Mouse (Mus musculus): ENCODE results near the gene Slc35f1.
"Not testable (repeated sequence)": the region's sequence is repeated elsewhere in the genome, so short reads cannot be mapped to it uniquely, and the experiment has no call there.

Gene Slc35f1

GRCm38 (mm10) chr10:52787075-52787474 is 96.7 kb downstream of the Slc35f1 start:
- peak; percentile 73 for DNase-seq (ENCODE audit: low read depth, low spot score)

- DNase-seq (ENCODE audit: low read depth, low spot score): no peak
Observed at GRCm38 (mm10) chr10:52791560-52791959, 101.2 kb downstream of the Slc35f1 start.

DNA sequence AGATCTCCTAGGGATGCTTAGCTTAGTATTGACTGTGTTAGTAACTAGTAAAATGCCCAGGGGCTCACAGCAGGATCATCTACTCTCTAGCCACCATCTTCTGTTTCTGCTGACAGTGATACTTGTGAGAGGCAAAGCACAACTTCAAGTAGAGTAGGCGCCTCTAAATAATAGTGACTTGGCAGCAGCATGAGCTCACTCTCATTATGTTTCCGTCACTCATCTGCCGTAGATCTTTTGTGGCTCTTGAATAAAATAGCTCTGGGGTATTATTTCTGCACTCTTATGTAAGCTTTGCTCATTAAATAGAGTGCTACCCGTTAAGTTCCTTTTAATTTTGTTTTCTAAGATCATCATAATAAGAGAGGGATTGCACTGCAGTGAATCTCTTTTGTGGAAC is 107.1 kb downstream of the Slc35f1 start:
- DNase-seq (ENCODE audit: low read depth, low spot score): no peak

GRCm38 (mm10) chr10:52807808-52808207 is 117.5 kb downstream of the Slc35f1 start:
- DNase-seq (ENCODE audit: low read depth, low spot score): no peak

- DNase-seq (ENCODE audit: low read depth, low spot score): no peak
Observed at GRCm38 (mm10) chr10:52812861-52813260, 122.5 kb downstream of the Slc35f1 start.

DNA sequence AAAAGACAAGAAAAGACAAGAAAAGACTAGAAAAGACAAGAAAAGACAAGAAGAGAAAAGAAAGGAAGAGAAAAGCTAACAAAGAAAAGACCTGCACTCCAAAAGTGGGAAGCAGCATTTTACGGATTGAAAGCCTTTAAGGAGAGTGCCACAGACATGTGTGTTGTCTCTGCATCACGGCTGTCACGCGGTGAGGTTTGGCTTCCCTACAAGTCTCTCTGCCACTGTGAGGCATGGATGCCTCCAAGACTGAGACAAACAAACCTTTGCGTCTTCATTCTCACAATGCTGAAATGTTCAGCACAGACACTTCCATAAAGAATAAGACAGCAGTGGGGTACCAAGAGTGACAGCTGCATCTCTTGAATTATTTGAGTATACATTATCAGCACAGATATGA is 124.0 kb downstream of the Slc35f1 start:
- no peak for DNase-seq (ENCODE audit: low read depth, low spot score)

GRCm38 (mm10) chr10:52819661-52820060 is 129.3 kb downstream of the Slc35f1 start:
- no peak for DNase-seq (ENCODE audit: low read depth, low spot score)

DNA sequence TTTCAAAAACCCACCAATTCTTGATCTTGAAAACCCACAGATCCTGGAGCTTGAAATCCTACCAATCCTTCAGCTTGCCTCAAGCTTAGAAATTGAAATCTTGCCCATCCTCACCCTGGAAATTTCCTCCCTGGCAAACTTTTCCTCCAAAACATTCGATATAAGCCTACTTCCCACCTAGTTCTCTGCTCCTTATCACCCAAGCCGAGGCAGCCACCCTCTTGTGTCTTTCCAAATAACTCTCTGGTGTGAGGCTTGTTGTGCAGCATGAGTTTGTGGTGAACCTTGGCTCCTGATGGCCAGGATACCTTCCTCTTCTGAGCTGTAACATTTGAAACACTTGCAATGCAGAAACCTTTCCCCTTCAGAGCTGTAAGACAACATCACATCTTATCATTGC is 132.6 kb downstream of the Slc35f1 start:
- DNase-seq (ENCODE audit: low read depth, low spot score): no peak

DNA sequence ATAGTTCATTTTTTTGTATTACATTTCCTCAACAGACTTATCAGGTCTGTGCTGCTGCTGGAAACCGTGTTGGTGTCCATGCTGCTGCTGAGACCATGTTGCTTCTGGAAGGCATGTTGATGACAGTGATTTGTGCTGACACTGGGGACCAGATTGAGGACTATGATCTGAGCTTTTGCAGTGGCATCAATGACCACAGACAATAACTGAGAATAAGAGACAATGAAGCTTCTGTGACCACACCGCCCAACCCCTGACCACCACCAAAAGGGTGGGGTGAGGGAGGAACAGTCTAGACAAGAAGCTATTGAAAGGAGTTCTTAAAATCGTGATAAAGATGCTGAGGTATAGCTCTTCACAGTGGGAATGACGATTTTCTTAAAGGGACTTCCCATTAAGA is 135.4 kb downstream of the Slc35f1 start:
- no peak for DNase-seq (ENCODE audit: low read depth, low spot score)

- DNase-seq (ENCODE audit: low read depth, low spot score): no peak
Observed at GRCm38 (mm10) chr10:52840819-52841218, 150.5 kb downstream of the Slc35f1 start.

DNA sequence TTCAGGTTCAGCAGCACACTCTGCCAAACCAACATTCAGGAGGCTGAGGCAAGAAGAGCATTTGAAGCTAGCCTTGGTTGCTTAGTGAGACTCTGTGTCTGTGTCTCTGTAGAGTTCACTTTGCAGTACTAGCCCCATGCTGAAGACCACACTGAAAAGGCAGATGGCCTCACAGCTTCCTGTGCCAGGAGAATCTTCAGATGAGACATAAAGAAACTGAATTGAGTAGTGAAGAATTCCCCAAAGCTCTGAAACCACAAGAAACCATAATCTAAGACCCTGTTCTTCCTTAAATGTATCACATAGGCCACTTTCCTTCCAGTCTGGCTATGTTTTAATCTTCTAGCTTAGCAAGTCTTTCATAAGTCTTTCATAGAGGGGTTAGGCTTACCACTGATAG is 161.7 kb downstream of the Slc35f1 start:
- DNase-seq (ENCODE audit: low read depth, low spot score): no peak

- no peak for DNase-seq (ENCODE audit: low read depth, low spot score)
Observed at GRCm38 (mm10) chr10:52860851-52861250, 170.5 kb downstream of the Slc35f1 start.

DNA sequence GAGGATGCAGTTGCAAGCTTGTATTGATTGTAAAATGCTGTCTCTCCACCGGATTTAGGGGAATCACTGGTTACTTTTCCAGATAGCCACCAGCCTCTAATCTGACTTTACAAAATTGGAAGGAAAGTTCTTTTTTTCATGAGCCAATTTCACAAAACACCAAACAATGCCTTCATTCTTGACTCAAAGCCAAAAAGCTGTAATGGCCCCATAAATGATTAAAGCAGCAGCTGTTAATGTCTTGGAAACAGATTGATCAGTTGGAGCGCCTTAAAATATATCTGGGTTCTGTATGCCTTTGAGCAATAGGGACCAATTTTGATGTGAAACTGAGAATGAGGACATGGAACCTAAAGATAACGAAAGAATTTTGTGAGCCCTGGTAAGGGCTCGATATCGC is 174.6 kb downstream of the Slc35f1 start:
- DNase-seq (ENCODE audit: low read depth, low spot score): no peak

GRCm38 (mm10) chr10:52871110-52871509 is 180.8 kb downstream of the Slc35f1 start:
- DNase-seq (ENCODE audit: low read depth, low spot score): no peak

GRCm38 (mm10) chr10:52874133-52874532 is 183.8 kb downstream of the Slc35f1 start:
- no peak for DNase-seq (ENCODE audit: low read depth, low spot score)

DNA sequence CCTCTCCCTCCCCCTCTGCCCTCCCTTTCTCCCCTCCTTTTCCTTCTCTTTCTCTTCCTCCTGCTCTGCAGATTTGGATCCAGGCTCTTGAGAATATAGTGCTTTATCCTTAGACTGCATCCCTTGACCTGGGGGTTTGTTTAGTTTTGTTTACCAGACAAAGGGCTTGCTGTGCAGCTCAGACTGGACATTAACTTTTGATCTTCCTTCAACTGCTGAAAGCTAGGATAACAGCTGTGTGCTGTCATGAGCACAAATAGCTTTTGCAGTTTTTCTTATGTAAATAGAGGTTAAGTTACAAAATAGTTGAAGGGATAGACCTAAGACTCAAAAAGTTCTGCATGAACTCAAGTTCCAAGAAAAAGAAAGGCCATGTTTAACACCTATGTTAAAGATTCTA is 184.4 kb downstream of the Slc35f1 start:
- DNase-seq (ENCODE audit: low read depth, low spot score): no peak

- DNase-seq (ENCODE audit: low read depth, low spot score): no peak
Observed at GRCm38 (mm10) chr10:52877263-52878021, 187.1 kb downstream of the Slc35f1 start.

- no peak for DNase-seq (ENCODE audit: low read depth, low spot score)
Observed at GRCm38 (mm10) chr10:52878093-52878801, 187.9 kb downstream of the Slc35f1 start.

DNA sequence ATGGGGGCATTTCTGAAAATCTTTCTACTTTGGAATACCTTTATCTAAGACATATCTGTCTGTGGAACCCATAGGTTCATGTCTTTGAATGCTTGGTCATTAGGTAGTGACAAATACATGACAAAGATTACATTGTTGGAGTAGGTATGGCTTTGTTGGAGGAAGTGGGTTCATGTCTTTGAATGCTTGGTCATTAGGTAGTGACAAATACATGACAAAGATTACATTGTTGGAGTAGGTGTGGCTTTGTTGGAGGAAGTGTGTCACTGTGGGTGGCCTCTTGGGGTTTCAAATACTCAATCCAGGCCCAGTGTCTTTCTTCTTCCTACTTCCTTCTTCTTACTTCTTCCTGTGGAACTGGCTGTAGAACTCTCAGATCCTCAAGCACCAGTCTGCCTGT is 206.4 kb downstream of the Slc35f1 start:
- not testable (repeated sequence) for DNase-seq (ENCODE audit: low read depth, low spot score)

DNA sequence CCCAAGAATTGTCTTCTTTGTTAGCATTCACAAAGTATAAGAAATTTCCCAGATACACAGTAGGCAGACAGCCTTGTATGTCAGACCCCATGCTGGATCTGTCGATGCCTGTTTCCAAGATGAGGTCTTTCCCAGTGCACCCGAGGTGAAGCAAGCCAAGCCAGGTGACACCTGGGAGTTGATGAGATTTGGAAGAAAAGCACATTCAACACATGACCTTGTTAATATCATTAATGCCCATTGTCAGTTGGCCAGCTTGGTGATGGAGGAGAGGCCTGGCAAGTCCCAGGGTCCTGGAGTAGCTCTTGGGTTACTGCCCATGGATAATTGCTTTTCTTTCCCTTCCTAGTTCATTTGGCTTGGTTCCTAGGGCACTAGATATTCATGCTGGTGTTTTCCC is 214.6 kb downstream of the Slc35f1 start:
- no peak for DNase-seq (ENCODE audit: low read depth, low spot score)

- DNase-seq (ENCODE audit: low read depth, low spot score): no peak
Observed at GRCm38 (mm10) chr10:52911762-52912161, 221.4 kb downstream of the Slc35f1 start.

GRCm38 (mm10) chr10:52918715-52919114 is 228.4 kb downstream of the Slc35f1 start:
- no peak for DNase-seq (ENCODE audit: low read depth, low spot score)

- DNase-seq (ENCODE audit: low read depth, low spot score): peak; percentile 43
Observed at GRCm38 (mm10) chr10:52923143-52923542, 232.8 kb downstream of the Slc35f1 start.

All from telencephalon, adult 2 months (tissue).